Mouse (Mus musculus) MEL (cell line): ENCODE measurements around the gene Bcl11b. TPM values are rescaled to one million over a fixed set of nuclear protein-coding genes. Genes with fewer than 3 reads are reported as not detected.

Experiments
- polyA plus RNA-seq, 2 experiments: library from polyadenylated mRNA; stranded (reverse) in 1 of 2; unstranded in 1 of 2; fragments of >175 nt in 1 of 2; fragments of >200 nt in 1 of 2; gene quantifications; 2 replicates each; pipeline versions ENCODE4 v1.2.1 to v1.2.4; 2012; ENCODE audit warnings: low replicate concordance in 2 of 2, low read depth in 1 of 2; ENCODE audit not compliant: insufficient read length in 2 of 2, insufficient read depth in 1 of 2, missing spikeins in 1 of 2
- total RNA-seq: library from RNA; depleted of rRNA; stranded (reverse); fragments of 300-350 nt; gene quantifications from 2 replicates; pipeline ENCODE4 v1.2.3, GENCODE M21; 2012; rRNA removed

The Bcl11b gene
- total and polyA plus RNA-seq, 3 experiments, result not detected

Other genes starting within 250 kb of the Bcl11b start
- 38.4 and 40.1 TPM in 2 replicates for gene Setd3, start 175.7 kb upstream of the Bcl11b start, total RNA-seq
- 10 to 100 TPM in 1 of 2 experiments, not detected in 1; 59.9 TPM for gene Setd3, start 175.7 kb upstream of the Bcl11b start, polyA plus RNA-seq
- gene Ccnk, start 176.0 kb upstream of the Bcl11b start, total RNA-seq, result 7.6 and 8.9 TPM in 2 replicates
- 10 to 100 TPM; 62.8 to 69.6 TPM for gene Ccnk, start 176.0 kb upstream of the Bcl11b start, polyA plus RNA-seq